Comparison of ENCODE assay signal across 18 mouse cellular contexts in genomic region chr5:84853622-84854021, GRCm38 (mm10).
A peak's percentile ranks its signal among the peaks of the same experiment; 100 is the strongest.
DNase-seq lines count a peak whose midpoint lies in the region; ATAC-seq and TF ChIP-seq lines count a peak whose summit lies in the region.
"Had no signal": no experiment of that assay in that cellular context is flagged by ENCODE, and none has a peak within 500 bp of the region (broad histone marks: within the 10 kb centered on the region; RNA-seq: fewer than 3 reads in every experiment).

No protein-coding gene starts in this region.

- H3K27ac ChIP-seq in hindbrain, embryonic 12.5 days = no peak overlapping the region
- no peak overlapping the region for H3K27ac ChIP-seq in hindbrain, postnatal 0 days
- no peak overlapping the region for H3K27ac ChIP-seq in neural tube, embryonic 12.5 days
- H3K27ac ChIP-seq in neural tube, embryonic 15.5 days (replicated peaks) = no peak overlapping the region
- H3K27ac ChIP-seq: embryonic facial prominence, embryonic 12.5 days; macrophage had no signal

- H3K4me1 ChIP-seq in hindbrain, embryonic 12.5 days = no peaks in the 10 kb centered on the region
- H3K4me1 ChIP-seq in hindbrain, postnatal 0 days (ENCODE audit: insufficient read depth, low read length) = peaks cover 2% of the 10 kb centered on the region; the same call in 1 of the 2 replicates
- H3K4me1 ChIP-seq in neural tube, embryonic 12.5 days = peaks cover 1% of the 10 kb centered on the region; the same call in 1 of the 2 replicates
- H3K4me1 ChIP-seq in neural tube, embryonic 15.5 days = peaks cover 3% of the 10 kb centered on the region; the same call in 1 of the 2 replicates
- H3K4me1 ChIP-seq: embryonic facial prominence, embryonic 12.5 days; heart, embryonic 12.5 days had no signal

- no peak for TF ChIP-seq CTCF in hindbrain, postnatal 0 days (IDR thresholded peaks at IDR 0.05; ENCODE audit: low read depth)

- H3K4me3 ChIP-seq in hindbrain, embryonic 12.5 days = no peak overlapping the region
- no peak overlapping the region for H3K4me3 ChIP-seq in hindbrain, postnatal 0 days (ENCODE audit: low read length)
- H3K4me3 ChIP-seq in neural tube, embryonic 12.5 days = no peak overlapping the region
- H3K4me3 ChIP-seq in neural tube, embryonic 15.5 days (replicated peaks) = no peak overlapping the region
- H3K4me3 ChIP-seq: embryonic facial prominence, embryonic 12.5 days; heart, embryonic 12.5 days had no signal

- 47% methylated on average over 1 of the region's 1 CpGs for WGBS in hindbrain, embryonic 12.5 days
- 40% methylated on average over 1 of the region's 1 CpGs for WGBS in hindbrain, postnatal 0 days
- 42% methylated on average over 1 of the region's 1 CpGs for WGBS in neural tube, embryonic 12.5 days
- 39% methylated on average over 1 of the region's 1 CpGs for WGBS in neural tube, embryonic 15.5 days

- no peak overlapping the region for H3K9ac ChIP-seq in hindbrain, embryonic 12.5 days
- no peak overlapping the region for H3K9ac ChIP-seq in hindbrain, postnatal 0 days (replicated peaks; ENCODE audit: low read length)
- H3K9ac ChIP-seq in neural tube, embryonic 12.5 days = no peak overlapping the region
- H3K9ac ChIP-seq in neural tube, embryonic 15.5 days (replicated peaks) = no peak overlapping the region
- H3K9ac ChIP-seq: embryonic facial prominence, embryonic 12.5 days; heart, embryonic 12.5 days; lung, embryonic 14.5 days had no signal

- no peaks in the 10 kb centered on the region for H3K36me3 ChIP-seq in hindbrain, embryonic 12.5 days
- no peaks in the 10 kb centered on the region for H3K36me3 ChIP-seq in hindbrain, postnatal 0 days (ENCODE audit: insufficient read depth, low read length)
- no peaks in the 10 kb centered on the region for H3K36me3 ChIP-seq in neural tube, embryonic 12.5 days
- H3K36me3 ChIP-seq in neural tube, embryonic 15.5 days = no peaks in the 10 kb centered on the region
- H3K36me3 ChIP-seq: embryonic facial prominence, embryonic 12.5 days; heart, embryonic 12.5 days had no signal

- no peak overlapping the region for H3K4me2 ChIP-seq in hindbrain, embryonic 12.5 days (replicated peaks)
- no peak overlapping the region for H3K4me2 ChIP-seq in hindbrain, postnatal 0 days (ENCODE audit: low read depth, low read length)
- H3K4me2 ChIP-seq in neural tube, embryonic 12.5 days (replicated peaks) = no peak overlapping the region
- H3K4me2 ChIP-seq in neural tube, embryonic 15.5 days = no peak overlapping the region
- H3K4me2 ChIP-seq: embryonic facial prominence, embryonic 12.5 days; heart, embryonic 12.5 days; lung, embryonic 14.5 days had no signal

- H3K27me3 ChIP-seq in hindbrain, embryonic 12.5 days = no peaks in the 10 kb centered on the region
- H3K27me3 ChIP-seq in hindbrain, postnatal 0 days (ENCODE audit: insufficient read depth, low read length) = no peaks in the 10 kb centered on the region
- H3K27me3 ChIP-seq in neural tube, embryonic 12.5 days (replicated peaks) = no peaks in the 10 kb centered on the region
- no peaks in the 10 kb centered on the region for H3K27me3 ChIP-seq in neural tube, embryonic 15.5 days (replicated peaks)
- H3K27me3 ChIP-seq: embryonic facial prominence, embryonic 12.5 days; heart, embryonic 12.5 days; Patski had no signal

- peak; percentile 86 for ATAC-seq in hindbrain, embryonic 12.5 days (ENCODE audit: low FRiP score)
- no peak for ATAC-seq in hindbrain, postnatal 0 days
- peak; percentile 70 for ATAC-seq in neural tube, embryonic 12.5 days (ENCODE audit: low FRiP score, low read depth)
- no peak for ATAC-seq in neural tube, embryonic 15.5 days (ENCODE audit: low FRiP score)
- ATAC-seq: intestine, embryonic 16.5 days; Patski had no signal

- H3K9me3 ChIP-seq in hindbrain, embryonic 12.5 days (replicated peaks) = no peaks in the 10 kb centered on the region
- no peaks in the 10 kb centered on the region for H3K9me3 ChIP-seq in hindbrain, postnatal 0 days (ENCODE audit: low read length)
- H3K9me3 ChIP-seq in neural tube, embryonic 12.5 days = no peaks in the 10 kb centered on the region
- H3K9me3 ChIP-seq in neural tube, embryonic 15.5 days (replicated peaks) = no peaks in the 10 kb centered on the region
- H3K9me3 ChIP-seq: embryonic facial prominence, embryonic 12.5 days; heart, embryonic 12.5 days had no signal

- peak; percentile 1 for DNase-seq in embryo, embryonic 10.5 days (ENCODE audit: low spot score)
- DNase-seq in embryo, embryonic 10 days (ENCODE audit: low spot score) = no peak
- DNase-seq in hindbrain, postnatal 0 days (ENCODE audit: low spot score) = no peak
- peak; percentile 67 for DNase-seq in retina, postnatal 1 day
- DNase-seq in spleen, postnatal 4 days (ENCODE audit: low spot score in 2 of 2) = no peak
- DNase-seq: cerebellum, adult 8-10 months; gastrocnemius, postnatal 25 days; heart, postnatal 36 days; lung, embryonic 14.5 days; thymus, adult 18-20 months had no signal

Comparison
In these comparisons a context has a peak if more than half of its experiments do, and no peak if none do; other contexts are left out.
1. DNase-seq: peak in embryo, embryonic 10.5 days (single experiment) and retina, postnatal 1 day (single experiment); none in embryo, embryonic 10 days (single experiment), hindbrain, postnatal 0 days (single experiment) and spleen, postnatal 4 days (0 of 2).
2. ATAC-seq: peak in hindbrain, embryonic 12.5 days (single experiment) and neural tube, embryonic 12.5 days (single experiment); none in hindbrain, postnatal 0 days (single experiment) and neural tube, embryonic 15.5 days (single experiment).